Mouse (Mus musculus): ENCODE measurements around the gene Camk2g.

Gene Camk2g

DNA sequence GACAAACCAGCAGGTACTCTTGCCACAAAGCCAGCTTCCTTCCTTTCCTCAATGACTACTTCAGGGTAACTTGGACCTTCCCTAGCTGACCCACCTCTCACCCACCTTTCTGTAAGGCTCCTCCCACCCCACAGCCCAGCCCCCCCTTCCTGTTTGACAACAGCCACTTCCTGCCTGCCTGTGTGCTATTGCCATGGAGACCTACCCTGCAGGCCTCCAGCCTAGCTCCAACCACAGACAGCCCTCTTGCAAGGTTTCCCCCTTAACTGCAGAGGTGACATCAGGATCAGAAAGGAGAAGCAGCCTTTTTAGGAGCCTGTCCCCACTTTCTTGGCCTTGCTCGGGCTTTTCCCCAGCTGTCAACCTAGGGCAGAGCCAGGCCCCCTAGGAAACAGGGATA is 8.7 kb downstream of the Camk2g start:
- DNase-seq (ENCODE audit: low spot score in 2 of 2): no peak

DNA sequence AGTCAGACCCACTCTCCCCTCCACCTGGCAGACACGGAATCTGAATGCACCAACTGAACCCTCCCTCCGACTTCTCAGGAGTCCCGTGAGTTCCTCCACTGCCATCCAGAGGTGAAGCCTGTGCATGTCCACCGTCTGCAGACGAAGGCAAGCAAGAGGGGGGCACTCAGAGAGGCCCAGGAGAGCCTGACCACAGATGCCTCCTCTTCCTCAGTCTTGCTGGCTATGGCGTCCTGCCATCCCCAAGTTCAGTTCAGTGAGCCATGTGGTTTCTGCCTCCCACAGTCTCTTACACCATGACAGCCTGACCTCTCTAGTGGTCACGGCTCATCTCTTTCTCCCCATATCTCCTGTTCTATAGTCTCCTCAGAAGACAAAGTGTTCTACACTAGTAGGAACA is 9.2 kb downstream of the Camk2g start:
- DNase-seq (ENCODE audit: low spot score in 2 of 2): no peak

DNA sequence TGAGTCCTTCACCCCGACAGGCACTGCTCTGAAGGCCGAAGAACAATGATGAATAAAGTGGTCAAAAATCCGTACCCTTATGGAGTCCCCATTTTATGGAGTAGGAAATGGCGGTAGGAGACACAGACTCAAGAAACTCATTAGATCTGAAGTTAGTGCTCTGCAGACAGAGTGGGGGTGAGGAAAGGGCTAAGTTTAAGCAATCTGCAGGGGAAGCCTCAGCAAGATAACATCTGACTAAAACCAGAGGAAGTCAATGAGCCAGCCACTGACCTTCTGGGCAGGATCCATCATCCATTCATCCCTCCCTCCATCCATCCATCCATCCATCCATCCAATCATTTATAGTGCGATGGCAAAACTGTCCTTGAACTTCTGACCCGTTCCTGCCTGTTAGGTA is 10.4 kb downstream of the Camk2g start:
- no peak for DNase-seq (ENCODE audit: low spot score in 2 of 2)

DNA sequence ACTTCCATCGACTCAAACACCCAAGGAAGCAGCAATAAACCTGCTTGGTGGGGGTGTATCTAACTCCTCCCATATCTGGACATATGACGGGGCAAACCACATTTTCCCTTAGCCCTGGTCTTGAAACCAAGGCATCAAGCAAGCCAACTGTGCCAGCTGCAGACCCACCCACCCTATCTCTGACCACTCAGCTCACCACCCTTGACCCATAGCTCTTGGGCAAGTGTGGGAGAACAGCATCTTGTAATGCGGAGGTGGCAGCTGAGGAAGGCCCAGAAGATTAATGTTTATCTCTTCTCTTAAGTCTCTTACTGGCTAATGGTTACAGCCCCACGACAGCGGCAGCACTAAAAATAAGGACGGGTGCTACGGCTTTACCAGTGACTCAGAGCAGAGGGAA is 11.0 kb downstream of the Camk2g start:
- DNase-seq (ENCODE audit: low spot score in 2 of 2): no peak

DNA sequence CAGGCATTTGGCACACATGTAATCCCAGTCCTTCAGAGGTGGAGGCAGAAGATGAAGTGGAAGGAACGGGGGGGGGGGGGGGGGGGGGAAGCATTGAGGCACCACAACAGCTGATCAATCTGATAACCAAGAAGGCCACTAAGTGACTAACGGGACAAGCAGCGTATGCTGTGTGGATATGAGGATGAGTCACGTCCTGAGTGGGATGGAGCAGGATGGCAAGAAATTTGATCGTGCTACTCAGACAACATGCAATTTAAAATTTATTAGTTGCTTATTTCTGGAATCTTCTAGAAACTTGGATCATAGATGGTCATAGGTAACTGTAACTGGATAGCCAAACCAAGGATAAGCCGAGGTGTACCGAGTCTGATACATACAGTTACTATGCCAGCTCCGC is 13.7 kb downstream of the Camk2g start:
- no peak for DNase-seq (ENCODE audit: low spot score in 2 of 2)

DNA sequence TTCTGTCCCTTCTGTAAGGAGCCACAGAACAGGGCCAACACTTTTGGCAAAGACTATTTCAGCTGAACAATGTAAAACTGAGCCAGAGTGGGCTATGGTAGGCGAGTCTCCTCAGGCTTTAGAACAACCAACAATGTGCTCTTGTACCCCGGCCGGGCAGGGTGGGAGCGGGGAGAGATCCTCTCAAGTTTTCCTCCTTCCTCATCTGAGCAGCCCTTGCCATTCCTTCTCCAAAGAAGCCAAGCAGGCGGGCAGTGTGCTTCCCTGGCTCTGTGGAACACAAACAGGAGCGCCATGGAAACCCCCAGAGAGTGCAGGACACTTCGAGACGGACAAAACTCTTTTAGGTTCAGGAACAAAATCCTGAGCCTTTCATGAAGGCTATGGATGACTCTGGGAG is 15.4 kb downstream of the Camk2g start:
- no peak for DNase-seq (ENCODE audit: low spot score in 2 of 2)

DNA sequence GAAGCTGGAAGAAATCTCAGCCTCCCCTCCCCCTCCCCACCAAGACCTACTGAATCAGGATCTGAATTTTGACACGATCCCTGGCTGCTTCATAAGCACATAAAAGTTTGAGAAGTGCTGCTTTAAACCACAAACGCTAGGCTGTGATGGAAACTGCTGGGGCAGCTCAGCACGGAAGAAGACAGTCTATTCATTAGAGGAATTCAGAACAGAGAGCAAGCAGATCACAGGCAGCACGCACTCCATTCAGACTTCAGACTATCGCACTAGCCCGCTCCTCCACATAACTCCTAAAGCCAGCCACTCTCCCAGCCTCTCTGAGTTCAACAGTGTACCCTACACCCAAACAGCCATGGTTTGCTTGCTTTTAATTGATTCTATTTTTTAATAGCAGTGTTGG is 18.2 kb downstream of the Camk2g start:
- DNase-seq (ENCODE audit: low spot score in 2 of 2): no peak

DNA sequence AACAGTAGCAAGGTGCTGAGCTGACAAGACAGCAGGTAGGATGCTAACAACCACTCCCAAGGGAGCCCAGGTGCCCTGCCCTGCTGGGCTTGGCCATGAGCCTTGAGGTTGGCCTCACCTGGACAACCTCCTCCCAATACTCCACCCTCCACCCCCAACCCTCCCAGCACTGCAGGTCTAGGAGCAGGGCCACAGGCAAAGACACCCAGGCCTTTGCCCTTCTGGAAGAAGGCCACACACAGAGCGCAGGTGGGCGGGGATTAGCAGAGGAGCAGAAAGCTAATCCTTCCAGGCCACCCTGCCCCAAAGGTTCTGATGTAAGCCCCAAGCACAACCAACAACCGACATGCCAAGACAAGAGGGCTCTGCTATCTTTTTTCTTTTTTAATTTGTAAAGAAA is 20.5 kb downstream of the Camk2g start:
- DNase-seq (ENCODE audit: low spot score in 2 of 2): no peak

DNA sequence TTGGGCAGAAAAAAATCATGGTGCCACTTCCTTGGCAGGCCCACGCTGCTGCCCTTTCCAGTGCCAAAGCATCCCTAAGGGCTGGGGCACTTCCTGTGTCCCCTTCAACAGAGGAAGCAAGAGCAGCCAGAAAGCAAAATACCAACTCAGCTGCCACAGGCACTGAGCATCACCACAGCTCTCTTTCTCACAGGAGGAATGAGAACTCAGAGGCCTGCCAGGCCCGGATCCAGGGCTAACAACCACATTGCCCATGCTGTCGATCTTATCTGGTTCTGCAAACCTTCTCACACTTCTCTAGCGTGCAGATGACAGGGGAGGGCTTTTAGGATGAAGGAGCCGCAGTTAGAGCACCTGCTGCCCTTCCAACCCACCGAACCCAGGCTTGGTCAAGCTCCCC is 21.1 kb downstream of the Camk2g start:
- DNase-seq (ENCODE audit: low spot score in 2 of 2): no peak

DNA sequence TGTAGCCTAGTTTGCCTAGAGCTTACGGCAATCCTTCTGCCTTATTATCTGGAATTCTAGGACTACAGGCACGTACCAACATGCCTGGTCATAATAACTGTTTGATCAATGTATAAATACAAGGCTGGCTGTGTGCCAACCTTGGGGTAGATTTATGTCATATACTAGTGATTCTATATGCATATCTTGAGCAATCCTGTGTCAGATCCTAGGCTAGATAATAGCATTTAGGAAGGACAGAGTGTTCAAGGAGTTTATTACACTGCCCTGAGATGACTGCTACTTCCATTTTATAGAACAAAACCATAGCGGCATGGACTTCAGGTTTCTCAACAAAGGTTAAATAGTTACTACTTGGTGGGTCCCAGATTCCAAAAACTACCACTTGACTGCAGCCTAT is 21.9 kb downstream of the Camk2g start:
- DNase-seq (ENCODE audit: low spot score in 2 of 2): no peak

DNA sequence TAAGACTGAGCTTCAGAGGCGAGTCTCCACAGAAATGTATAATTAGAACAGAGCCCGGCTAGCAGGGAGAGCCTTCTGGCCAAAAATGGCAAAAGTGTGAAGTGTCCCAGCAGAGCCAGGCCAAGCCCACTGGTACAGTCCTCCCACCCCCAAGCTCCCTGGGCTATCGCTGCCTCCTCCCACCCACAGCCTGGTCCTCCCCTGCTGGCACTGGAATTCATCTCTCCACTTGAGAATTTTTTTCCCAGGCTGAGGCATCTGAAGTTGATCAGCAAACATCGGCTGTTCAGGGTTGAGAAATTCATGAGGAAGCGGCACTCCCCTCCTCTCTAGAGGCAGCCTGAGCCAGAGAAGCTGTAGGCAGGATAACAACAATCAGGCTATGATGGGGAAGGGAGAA is 25.3 kb downstream of the Camk2g start:
- DNase-seq (ENCODE audit: low spot score in 2 of 2): no peak

DNA sequence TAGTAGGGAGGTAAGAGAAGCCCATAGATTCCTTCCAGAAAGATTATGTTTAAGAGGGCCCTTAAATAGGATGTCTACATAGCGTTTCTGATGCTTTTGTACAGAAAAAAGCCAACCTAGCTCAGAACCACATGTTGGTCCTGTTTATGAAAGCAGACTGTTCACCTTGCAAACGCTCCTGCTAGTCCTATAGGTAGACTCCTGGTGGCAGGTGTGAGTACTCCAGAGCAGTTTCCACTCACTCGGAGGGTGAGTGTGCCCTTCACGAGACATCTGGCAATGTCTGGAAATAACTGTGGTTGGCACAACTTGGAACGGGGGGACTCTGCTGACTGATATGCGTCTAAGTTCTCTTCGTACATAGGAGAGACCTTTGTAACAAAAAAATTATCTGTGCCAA is 26.0 kb downstream of the Camk2g start:
- DNase-seq (ENCODE audit: low spot score in 2 of 2): no peak

DNA sequence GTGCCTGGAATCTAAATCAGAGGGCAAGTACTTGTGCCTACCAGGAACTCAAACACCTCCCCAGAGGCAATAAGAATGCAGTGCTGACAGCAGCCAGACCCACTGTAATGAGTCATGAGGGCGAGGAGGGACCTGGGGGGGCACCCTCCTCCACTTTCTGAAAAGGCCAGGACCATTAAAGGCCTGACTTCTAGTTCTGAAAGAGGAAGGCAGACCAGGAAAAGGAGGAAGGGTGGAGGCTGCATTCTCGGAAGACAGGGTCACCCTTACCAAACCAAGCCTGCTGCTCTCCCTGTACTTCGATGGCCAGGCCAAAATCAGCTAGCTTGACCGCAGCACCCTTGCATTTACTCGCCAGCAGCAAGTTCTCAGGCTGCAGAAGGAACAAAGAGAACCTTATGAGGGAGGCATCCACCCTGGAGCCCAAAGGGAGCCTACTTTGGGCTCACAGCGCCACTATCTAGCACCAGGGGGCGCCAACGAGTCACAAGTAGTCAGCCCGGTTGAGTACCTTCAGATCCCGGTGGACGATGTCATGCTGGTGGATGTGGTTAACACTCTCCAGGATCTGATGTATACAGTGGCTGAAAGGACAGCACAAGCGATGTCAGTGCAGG is 28.1 kb downstream of the Camk2g start:
- DNase-seq (ENCODE audit: low spot score in 2 of 2): peak; percentile 87 to 92

DNA sequence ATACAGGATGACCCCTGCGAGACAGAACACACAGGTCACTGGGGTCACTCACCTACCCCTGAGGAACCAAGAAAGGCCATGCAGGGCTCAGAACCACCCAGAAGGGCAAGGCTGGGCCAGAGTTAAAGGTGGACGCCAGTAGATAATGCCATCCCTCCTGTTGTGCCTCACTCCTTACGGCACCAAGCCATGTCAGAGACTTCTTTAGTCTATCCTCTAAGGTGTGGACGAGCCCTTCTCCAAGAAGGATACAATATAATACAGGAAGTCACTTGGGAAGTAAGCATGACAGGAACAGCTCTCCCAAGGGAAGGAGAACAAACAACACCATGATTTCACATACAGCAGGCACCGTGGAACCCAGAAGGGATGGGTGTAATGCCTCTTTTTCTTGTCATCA is 28.9 kb downstream of the Camk2g start:
- DNase-seq (ENCODE audit: low spot score in 2 of 2): no peak

DNA sequence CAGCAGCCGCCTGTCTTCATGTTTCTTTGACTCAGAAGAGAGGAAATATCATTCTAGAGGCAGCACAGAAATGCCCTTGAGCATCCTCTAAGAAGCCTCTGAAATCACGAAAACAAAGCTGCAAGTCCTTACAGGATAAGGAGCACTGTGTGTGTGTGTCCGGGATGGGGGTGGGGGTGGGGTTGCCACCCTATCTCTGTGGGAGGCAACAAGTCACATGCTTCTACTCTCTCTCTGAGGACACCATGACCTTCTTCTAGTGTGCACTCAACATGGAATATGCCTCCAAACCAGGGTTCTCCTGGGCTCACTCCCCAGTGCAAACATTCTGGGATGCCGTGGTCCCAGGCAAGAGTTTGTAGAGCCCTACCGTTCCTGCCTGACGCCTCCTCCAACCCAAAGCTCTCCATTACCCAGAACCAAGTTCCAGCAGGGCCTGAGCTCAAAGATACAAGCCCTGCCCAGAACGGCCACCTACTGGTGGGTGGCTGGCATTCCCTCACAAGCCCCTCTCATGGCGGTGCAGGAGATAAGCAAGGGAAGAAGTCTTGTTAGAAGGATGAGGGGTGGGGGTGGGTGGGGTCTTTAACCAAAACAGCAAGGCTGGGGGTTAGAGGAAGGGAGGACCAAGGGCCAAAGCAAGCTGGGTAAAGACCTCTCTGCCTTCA is 35.0 kb downstream of the Camk2g start:
- DNase-seq (ENCODE audit: low spot score in 2 of 2): no peak

DNA sequence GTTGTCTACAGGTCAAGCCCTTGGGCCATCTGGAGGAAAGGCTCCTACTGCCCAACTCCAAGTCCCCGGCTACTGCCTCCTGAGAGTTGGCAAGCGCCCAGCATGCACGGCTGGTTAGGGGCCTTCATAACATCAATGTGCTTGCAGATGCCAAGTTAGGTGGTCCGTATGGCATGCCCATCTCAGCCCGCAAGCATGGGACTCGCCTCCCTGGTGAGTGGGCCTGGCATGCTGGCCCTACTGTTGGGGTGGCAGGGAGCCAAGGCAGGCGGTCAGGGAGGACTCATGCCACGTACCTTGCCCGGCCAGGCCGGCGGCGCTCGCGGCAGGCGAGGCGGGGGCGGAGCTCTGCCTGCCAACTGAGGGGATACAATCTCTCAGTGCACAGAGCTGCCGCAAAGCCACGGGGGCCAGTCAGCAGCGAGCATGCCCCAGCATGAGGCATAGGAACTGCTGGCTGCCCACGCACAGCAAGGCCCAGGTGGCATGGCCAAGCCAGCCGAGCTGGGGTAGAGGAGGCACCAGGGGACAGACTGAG is 36.4 kb downstream of the Camk2g start:
- no peak for DNase-seq (ENCODE audit: low spot score in 2 of 2)

DNA sequence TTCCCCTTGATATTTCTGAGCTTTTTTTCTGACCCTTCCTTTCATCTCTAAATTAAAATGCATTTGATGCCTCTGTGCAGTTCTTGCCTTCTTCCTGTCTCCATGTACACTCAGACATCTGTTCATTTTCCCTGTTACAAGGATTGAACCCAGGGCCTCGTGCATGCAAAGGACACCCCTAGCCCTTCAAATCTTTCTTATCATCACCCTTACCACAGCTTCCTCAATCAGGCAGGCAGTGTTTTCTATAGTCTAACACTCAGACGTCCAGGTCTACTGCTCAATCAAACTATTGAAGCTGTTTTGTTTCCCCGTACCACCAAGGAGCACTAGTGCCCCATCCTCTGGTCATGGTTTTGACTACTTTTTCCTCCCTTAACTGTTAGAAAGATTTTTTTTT is 40.1 kb downstream of the Camk2g start:
- no peak for DNase-seq (ENCODE audit: low spot score in 2 of 2)

DNA sequence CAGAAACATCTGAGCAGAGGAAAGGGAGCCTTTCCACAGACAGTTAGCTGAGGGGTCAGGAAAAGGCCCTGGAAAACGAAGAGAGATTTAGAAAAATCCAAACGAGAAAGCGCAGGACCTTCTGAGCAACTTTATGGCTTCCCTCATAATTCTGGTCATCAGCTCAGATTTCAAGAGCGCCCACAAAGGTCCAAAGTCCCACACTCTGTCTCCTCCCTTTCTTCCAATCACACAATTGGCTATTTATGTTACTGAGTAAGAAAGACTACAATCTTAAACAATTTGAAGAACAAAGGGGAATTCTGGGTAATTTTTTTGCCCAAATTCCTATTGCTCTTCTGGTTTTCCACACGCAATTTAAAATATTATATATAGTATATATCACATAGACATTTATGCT is 43.4 kb downstream of the Camk2g start:
- DNase-seq (ENCODE audit: low spot score in 2 of 2): no peak

DNA sequence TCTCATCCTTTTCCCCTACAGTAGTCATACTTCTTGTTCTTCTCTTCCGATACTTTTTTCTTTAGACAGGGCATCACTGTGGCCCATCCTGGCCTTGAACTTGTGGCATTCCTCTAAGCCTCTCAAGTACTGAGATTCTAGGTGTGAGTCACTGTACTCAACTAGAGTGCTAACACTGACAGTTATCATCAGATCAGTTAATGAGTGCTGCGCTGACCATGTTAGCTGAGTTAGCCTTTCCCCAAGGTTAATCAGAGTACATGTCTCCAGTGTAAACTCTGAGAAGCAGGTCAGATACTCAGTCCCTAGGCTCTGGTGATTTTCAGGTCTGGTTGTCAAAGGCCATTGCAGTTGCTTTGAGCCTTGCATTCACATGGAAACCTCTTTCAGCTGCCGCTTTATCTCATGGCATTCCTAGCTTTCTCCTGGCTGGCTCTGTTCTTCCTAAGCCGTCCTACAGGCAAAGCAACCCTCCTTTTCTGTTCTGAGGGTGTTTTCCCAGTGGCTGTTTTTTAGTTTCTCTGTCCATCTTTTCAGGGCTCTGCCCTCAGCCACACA is 44.3 kb downstream of the Camk2g start:
- DNase-seq (ENCODE audit: low spot score in 2 of 2): no peak

DNA sequence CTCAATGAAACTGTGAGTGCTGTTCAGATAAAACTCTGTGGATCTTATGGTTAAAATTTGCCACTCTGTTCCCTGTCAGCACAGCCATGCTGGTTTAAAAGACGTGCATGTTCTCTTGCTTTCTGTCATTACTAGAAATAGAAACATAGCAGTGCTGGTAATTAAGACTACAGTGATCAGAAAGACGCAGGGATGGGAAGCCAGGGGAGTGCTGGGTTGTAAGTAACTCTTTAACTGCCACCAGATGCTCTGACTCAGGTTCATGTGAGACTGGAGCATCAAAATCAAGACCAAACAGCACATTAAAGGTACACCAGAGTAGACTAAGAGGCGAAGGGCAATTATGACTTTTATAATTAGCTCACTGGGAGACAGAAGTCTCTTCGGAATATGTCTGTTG is 45.5 kb downstream of the Camk2g start:
- no peak for DNase-seq (ENCODE audit: low spot score in 2 of 2)

DNA sequence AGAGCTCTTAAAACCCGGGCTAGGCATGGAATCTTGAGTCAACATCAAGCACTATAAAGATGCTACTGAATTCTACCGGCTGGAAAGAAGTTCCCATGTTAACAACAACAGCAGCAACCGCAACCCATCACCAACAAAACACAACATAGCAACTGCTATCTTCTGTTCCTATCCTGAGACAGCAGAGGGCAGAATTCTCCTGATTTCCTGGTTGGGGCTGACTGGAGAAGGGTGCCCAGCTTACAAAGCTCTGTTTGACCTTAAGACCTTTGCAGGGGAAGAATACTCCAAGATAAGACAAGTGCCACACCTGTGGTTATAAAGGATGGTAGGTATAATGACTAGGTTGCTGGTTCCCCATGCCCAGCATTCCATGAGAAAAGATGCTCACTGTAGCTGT is 47.0 kb downstream of the Camk2g start:
- DNase-seq (ENCODE audit: low spot score in 2 of 2): no peak

DNA sequence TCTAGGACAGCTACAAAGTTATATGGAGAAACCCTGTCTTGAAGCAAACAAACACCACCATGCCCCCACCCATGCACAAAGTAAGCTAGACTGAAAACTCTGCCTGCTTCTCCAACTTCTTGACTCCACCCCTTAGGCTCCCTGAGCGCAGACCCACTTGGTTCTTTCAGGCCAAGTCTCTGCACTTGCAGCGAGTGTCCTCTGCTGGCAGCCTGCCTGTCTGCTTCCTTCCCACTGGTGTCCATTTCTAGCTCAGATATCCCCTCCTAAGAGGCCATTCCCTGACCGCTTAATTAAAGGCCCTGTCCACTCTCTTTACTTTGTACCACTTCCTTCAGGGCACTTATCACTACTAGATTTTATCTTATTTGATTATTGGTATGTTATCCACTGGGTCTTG is 50.3 kb downstream of the Camk2g start:
- DNase-seq (ENCODE audit: low spot score in 2 of 2): no peak

DNA sequence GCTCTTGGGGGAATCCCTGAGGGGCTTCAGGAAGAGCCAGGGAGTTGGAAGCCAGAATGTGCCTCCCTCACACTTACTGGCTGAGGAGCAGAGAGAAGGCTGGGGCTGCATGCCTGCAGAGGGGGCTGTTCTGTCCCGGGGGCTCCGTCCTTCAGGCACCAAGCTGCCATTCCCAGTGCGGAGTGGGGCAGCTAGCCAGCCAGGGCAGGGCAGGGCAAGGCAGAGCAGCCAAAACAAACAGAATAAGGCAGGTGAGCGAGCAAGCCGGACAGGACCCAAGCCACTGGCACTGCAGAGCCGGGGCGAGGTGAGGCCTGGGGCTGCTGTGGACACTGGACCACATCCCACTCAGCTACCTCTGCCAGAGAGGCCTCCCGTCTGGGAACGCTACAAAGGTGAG is 52.6 kb downstream of the Camk2g start:
- DNase-seq (ENCODE audit: low spot score in 2 of 2): no peak

DNA sequence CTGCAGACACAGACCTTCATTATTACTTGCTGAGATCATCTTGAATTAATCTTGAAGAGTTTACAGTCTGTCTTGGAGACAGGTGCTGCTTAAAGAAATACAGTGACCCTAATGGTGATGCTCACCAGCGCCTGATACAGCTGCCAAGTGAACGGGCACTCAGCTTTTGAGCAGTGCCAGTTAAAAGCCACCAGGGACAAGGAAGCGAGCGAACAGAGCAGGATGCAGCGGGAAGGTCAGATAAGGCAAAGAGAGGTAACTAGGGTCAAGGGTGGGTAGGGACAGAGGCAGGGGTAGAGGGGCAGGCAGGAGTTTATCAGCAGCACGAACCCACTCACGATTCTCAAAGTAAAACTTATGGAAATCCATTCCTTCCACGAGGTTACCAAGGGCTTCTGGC is 55.4 kb downstream of the Camk2g start:
- DNase-seq (ENCODE audit: low spot score in 2 of 2): no peak

Data from frontal cortex, postnatal 25 days (tissue).